Mouse (Mus musculus): Measurements from ENCODE around the gene Svs6.
"Not testable (repeated sequence)": the region's sequence is repeated elsewhere in the genome, so short reads cannot be mapped to it uniquely, and the experiment has no call there.

Gene Svs6

GRCm38 (mm10) chr2:164316451-164316850 is at the start of gene Svs6:
TSS of gene Svs6 (plus strand) at chr2:164316751.
- not testable (repeated sequence) for DNase-seq (ENCODE audit: low spot score in 2 of 2)

DNA sequence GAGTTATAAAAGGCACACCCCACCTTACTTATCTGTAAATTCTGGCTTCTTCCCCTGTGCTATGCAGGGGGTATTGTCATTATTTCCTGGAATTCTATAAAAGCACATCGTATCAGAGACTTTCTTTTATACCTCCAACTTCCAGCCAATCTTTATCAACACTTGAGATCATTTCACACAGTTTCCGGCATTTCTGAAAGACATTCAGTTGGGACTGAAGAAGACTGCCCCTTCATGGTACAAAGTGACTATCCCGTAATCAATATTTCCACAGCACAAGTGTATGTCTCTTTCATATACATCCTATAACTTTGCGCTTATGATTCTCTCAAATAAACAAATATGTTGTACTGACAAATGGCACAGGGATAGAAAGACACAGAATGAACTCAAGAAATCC is 38.2 kb upstream of the Svs6 start, which contains the start of gene Svs4:
Gene Svs4 (minus strand): TSS at position 101 of the 400 bp plus-strand sequence.
- DNase-seq (ENCODE audit: low spot score in 2 of 2): no peak

DNA sequence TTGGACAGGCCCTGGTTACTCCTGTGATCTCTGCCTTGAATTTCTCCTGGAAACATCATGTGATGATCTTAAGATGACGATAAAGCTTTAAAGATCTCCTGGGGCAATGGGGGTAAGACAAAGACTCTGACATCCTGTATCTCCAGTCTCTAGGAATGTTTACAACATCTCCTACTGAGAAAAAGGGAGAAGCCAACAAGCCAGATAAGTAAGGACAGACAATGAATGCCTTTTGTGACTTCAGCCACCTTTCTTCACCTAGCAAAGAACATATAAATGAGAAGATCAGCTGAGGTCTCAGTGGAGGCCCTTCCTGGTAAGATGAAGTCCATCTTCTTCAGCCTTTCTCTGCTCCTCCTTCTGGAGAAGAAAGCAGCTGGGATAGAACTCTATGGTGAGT is 27.6 kb upstream of the Svs6 start, which contains the start of gene Svs3a:
Gene Svs3a (plus strand): TSS at position 301 of the 400 bp plus-strand sequence.
- not testable (repeated sequence) for DNase-seq (ENCODE audit: low spot score in 2 of 2)

DNA sequence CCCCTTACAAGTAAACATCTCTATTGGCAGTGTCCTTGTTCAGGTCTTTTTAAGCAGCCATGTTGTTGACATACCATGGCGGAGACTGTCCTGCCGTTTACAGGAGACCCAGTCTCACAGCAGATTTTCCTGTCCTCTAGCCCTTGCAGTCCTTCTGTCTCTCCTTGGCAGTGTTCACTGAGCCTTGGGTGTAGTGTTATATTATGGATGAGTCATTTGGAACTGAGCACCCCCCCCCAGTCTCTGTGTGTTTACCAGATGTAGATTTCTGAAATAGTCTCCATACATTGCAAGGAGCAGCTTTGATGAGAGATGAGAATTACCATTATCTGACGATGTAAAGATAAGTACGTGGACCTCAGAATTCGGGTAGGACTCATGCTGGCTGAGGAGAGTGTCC is 4.0 kb upstream of the Svs6 start:
- no peak for DNase-seq (ENCODE audit: low spot score in 2 of 2)

GRCm38 (mm10) chr2:164315460-164315859 is 1.1 kb upstream of the Svs6 start:
- not testable (repeated sequence) for DNase-seq (ENCODE audit: low spot score in 2 of 2)

DNA sequence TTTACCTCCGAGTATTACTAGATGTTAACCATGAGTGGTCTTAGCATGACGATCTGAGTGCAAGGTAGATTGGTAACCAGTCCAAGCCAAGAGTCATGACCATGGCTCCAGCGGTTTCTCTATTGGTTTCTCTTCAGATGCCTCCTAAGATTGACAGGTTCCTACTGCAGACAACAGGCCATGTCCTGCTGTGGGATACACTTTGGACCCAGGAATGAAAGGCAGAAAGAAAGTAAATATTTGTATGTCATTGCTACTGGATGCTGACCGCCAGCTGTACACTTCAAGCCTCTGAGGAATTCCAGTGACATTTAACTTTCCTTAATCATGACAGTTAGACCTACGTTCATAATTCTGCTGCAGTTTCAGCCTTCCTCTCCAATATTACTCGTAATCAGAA is 4.4 kb downstream of the Svs6 start:
- DNase-seq (ENCODE audit: low spot score in 2 of 2): no peak

DNA sequence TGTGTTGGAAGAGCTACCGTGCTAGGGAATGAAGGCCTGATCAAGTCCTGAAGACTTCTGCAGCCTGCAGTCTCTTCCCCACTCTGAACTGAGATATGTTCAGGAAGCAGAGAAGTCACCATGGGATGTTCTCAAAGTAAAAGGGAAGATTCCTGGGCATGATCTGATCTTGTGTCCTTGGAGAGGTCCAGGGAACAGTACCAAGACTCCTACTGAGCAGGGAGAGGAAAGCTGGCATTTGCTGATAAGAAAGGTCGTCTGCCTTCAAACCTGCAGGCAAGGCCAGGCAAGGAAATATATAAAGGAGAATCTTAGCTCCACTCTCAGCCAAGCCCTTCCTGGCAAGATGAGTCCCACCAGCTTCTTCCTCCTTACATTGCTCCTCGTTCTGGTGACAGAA is 15.9 kb downstream of the Svs6 start, which contains the start of gene Svs5:
Gene Svs5 (plus strand): TSS at position 301 of the 400 bp plus-strand sequence.
- DNase-seq (ENCODE audit: low spot score in 2 of 2): not testable (repeated sequence)

GRCm38 (mm10) chr2:164343732-164344131 is 27.2 kb downstream of the Svs6 start:
- not testable (repeated sequence) for DNase-seq (ENCODE audit: low spot score in 2 of 2)

DNA sequence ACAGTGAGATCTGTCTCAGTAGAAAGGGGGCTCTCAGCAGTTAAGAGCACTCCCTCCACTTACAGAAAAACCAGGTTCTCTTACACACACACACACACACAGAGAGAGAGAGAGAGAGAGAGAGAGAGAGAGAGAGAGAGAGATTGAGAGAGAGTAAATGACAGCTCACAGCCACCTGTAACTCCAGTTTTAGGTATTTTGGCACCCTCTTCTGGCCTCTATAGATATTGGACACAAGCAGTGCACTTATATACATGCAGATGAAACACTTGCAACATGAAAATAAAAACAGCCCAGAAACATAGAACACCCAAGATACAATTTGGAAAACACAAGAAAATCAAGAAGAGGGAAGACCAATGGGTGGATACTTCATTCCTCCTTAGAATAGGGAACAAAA is 31.1 kb downstream of the Svs6 start:
- not testable (repeated sequence) for DNase-seq (ENCODE audit: low spot score in 2 of 2)

GRCm38 (mm10) chr2:164348980-164349379 is 32.4 kb downstream of the Svs6 start:
- DNase-seq (ENCODE audit: low spot score in 2 of 2): peak in 1 of 2 experiments; percentile 7

DNA sequence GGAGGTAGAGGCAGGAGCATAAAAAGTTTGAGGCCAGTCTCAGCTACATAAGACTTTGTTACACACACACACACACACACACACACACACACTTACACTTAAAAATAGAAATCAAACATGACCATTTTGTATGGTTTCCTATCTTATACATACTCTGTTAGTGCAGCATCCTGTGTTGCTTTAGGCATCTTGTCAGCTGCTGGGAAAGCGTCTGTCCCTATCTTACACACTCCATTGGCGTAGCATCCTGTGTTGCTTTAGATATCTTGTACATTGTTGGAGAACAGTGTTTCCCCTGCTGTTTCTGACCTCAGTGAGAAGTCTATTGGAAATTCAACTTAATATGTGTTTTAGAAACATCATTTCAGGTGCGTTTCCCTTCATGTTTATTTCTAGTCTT is 36.1 kb downstream of the Svs6 start:
- DNase-seq (ENCODE audit: low spot score in 2 of 2): no peak

GRCm38 (mm10) chr2:164353356-164353755 is 36.8 kb downstream of the Svs6 start:
- no peak for DNase-seq (ENCODE audit: low spot score in 2 of 2)

GRCm38 (mm10) chr2:164356177-164356967 is 39.8 kb downstream of the Svs6 start:
- DNase-seq (ENCODE audit: low spot score in 2 of 2): no peak

DNA sequence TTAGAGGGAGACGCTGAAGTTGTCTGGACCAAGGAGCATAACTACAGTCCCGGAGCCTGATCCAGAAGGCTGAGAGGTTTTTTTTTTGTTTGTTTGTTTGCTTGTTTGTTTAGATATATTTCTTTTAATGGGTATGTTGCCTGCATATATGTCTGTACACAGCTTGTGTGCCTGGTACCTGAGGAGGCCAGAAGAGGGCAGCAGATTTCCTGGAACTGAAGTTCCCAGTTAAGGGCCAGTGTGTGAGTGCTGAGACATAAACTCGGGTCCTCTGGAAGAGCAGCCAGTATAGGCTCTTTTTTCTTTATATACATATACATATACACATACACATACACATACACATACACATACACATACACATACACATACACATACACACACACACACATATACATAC is 41.8 kb downstream of the Svs6 start:
- no peak for DNase-seq (ENCODE audit: low spot score in 2 of 2)

DNA sequence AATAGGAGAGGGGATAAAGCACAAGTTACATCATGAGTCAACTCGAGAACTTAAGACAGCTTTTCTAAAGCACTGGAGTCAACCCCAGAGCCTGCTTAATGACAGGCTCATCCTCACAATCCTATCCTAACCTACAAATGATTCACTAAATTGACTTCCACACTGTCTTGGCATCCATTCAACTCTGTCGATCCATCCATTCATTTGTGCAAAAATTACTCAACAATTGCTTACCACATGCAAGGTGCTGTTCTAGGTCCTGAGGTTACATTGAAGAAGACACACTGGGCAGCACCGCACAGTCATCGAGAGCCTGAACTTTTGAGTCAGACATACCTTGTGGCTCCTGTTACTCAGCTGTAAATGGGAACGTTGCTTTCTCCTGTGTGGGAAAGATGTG is 42.5 kb downstream of the Svs6 start:
- DNase-seq (ENCODE audit: low spot score in 2 of 2): no peak

GRCm38 (mm10) chr2:164359668-164360067 is 43.1 kb downstream of the Svs6 start:
- DNase-seq (ENCODE audit: low spot score in 2 of 2): no peak

DNA sequence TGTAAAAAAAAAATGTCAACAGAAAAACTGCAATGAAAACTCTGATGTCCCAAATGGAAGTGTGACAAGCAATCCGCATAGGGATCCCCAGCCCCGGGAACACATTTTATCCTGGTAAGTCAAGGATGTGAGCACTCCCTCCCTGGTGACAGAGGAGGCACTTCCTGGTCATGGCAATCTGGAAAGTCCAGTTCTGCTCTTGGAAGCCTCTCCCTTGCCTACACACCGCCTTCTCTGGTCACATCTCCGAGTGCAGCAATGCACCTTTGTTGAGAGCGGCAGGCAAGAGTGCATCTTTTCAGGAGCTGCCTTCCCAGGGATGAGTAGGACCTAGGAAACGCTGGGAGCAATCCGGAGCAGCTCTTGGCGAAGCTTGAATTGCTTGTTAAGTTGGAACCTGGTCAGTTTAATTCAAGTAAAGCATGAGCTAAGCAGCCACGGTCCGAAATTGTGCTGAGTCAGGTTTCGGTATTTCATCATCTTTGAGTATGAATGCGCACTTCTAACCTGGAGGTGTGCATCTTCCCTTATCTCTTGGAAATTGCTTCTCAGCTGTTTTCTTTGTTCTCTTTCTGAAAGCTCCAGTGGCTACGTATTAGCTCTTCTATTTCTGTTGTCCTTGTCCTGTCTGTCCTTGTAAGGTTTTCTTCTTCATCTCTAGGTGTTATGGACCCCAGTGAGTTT is 44.6 kb downstream of the Svs6 start:
- DNase-seq (ENCODE audit: low spot score in 2 of 2): no peak

DNA sequence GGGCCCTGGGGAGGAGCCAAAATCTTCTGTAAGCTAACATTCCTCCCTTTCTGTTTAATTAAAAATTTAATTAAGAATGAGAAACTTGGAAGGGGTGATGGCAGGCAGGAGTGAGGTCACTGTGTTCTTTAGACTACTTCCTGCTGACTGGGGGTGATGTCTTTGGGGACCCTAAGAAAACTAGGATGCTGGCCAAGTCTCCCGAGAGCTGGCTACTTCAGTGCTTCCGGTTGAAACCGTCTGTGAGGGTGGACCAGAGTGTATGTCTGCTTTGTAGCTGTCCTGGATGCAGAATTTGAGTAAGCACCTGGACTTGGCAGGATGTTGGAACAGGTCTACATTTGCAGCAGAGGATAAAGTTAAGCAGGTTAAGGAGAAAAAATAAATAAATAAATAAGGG is 50.4 kb downstream of the Svs6 start:
- DNase-seq (ENCODE audit: low spot score in 2 of 2): no peak

Measured in frontal cortex, postnatal 10 days (tissue).